Mouse (Mus musculus) lung, adult 2 months (tissue): ENCODE data around the gene Pxdn. TPM values are rescaled to one million over a fixed set of nuclear protein-coding genes. Genes with fewer than 3 reads are reported as not detected.

Source experiments
- DNase-seq: peaks from one replicate; pipeline ENCODE4 v3.0.0; 2022
- H3K4me1 ChIP-seq: fragments of 200-500 bp; 2 replicates; pipeline ENCODE4 v1.6.1; 2011; ENCODE audit warnings: low read length; ENCODE audit not compliant: control insufficient read depth, insufficient read depth
- H3K4me3 ChIP-seq: fragments of 200-500 bp; replicated peaks from 2 replicates; pipeline ENCODE3; 2011; ENCODE audit warnings: low read depth, mild to moderate bottlenecking, control low read depth, low read length; ENCODE audit errors: extremely low read depth
- CTCF ChIP-seq: fragments of 200-500 bp; IDR thresholded peaks from 2 replicates; pipeline ENCODE4 v1.5.1; 2011; ENCODE audit warnings: mild to moderate bottlenecking, low read length, control low read depth; ENCODE audit not compliant: insufficient read depth
- POLR2A ChIP-seq: fragments of 200-500 bp; IDR thresholded peaks from 2 replicates; pipeline ENCODE4 v1.6.1; 2011; ENCODE audit warnings: low read depth, mild to moderate bottlenecking, control low read depth, low read length, borderline replicate concordance; ENCODE audit errors: extremely low read depth
- WGBS: fragments of 180-500 bp; shearing (Covaris S2); methylation state at CpG from one replicate; pipeline ENCODE4 v1.1.7; 2018; 5-methylcytosine and 5-hydroxymethylcytosine counted together
- polyA plus RNA-seq: library from polyadenylated mRNA; depleted of rRNA; stranded (reverse); fragments of >200 nt; gene quantifications from 2 replicates; pipeline ENCODE4 v1.2.3, GENCODE M21; 2012

Pxdn gene
- polyA plus RNA-seq, 1 experiment, result 186 TPM

- H3K4me1 ChIP-seq, result no peaks in the 10 kb centered on the region
These were observed 69.2 kb downstream of the Pxdn start for GRCm38 (mm10) chr12:30006586-30006985.

GRCm38 (mm10) chr12:30008741-30009140 lies 71.3 kb downstream of the Pxdn start:
- 76% methylated on average over 5 of the region's 5 CpGs for WGBS
- Histone ChIP-seq H3K4me3 (no peak overlapping the region), H3K4me1 (no peaks in the 10 kb centered on the region)
- DNase-seq, result no peak
- TF ChIP-seq CTCF, result no peak
- TF ChIP-seq POLR2A, result no peak

More at GRCm38 (mm10) chr12:30006586-30006985, 69.2 kb downstream of the Pxdn start:
- no peak overlapping the region for H3K4me3 ChIP-seq
- no peak for TF ChIP-seq CTCF
- WGBS, result 82% methylated on average over 9 of the region's 9 CpGs
- DNase-seq, result no peak

GRCm38 (mm10) chr12:30015501-30015900 lies 78.1 kb downstream of the Pxdn start:
- DNase-seq, result no peak
- H3K4me3 ChIP-seq, result no peak overlapping the region
- 89% methylated on average over 9 of the region's 9 CpGs for WGBS
- TF ChIP-seq POLR2A (no peak), CTCF (no peak)
- no peaks in the 10 kb centered on the region for H3K4me1 ChIP-seq

- no peak overlapping the region for H3K4me3 ChIP-seq
- no peak for DNase-seq
- TF ChIP-seq POLR2A (no peak), CTCF (no peak)
- 74% methylated on average over 3 of the region's 3 CpGs for WGBS
- no peaks in the 10 kb centered on the region for H3K4me1 ChIP-seq
These were observed 79.7 kb downstream of the Pxdn start for GRCm38 (mm10) chr12:30017131-30017530.

GRCm38 (mm10) chr12:30020447-30020846 lies 83.0 kb downstream of the Pxdn start:
- Histone ChIP-seq H3K4me3 (no peak overlapping the region), H3K4me1 (peaks cover 3% of the 10 kb centered on the region; the same call in 1 of the 2 replicates)
- TF ChIP-seq CTCF, result no peak
- no peak for DNase-seq

GRCm38 (mm10) chr12:30023491-30023890 lies 86.1 kb downstream of the Pxdn start:
- H3K4me3 ChIP-seq, result no peak overlapping the region
- WGBS, result 31% methylated on average over 3 of the region's 3 CpGs
- TF ChIP-seq POLR2A (no peak), CTCF (no peak)
- H3K4me1 ChIP-seq, result peaks cover 9% of the 10 kb centered on the region
- DNase-seq, result no peak

GRCm38 (mm10) chr12:30024264-30024825 lies 86.9 kb downstream of the Pxdn start:
- Histone ChIP-seq H3K4me3 (no peak overlapping the region), H3K4me1 (peaks cover 9% of the 10 kb centered on the region)
- DNase-seq, result no peak
- WGBS, result 56% methylated on average over 2 of the region's 2 CpGs
- TF ChIP-seq CTCF, result no peak
- TF ChIP-seq POLR2A, result no peak

- 32% methylated on average over 3 of the region's 3 CpGs for WGBS
- Histone ChIP-seq H3K4me3 (no peak overlapping the region), H3K4me1 (peaks cover 20% of the 10 kb centered on the region)
- no peak for TF ChIP-seq CTCF
- TF ChIP-seq POLR2A, result no peak
- no peak for DNase-seq
These were observed 90.4 kb downstream of the Pxdn start for GRCm38 (mm10) chr12:30027721-30028340.

GRCm38 (mm10) chr12:30029111-30029510 lies 91.7 kb downstream of the Pxdn start:
- no peak for DNase-seq
- peaks cover 20% of the 10 kb centered on the region for H3K4me1 ChIP-seq
- no peak overlapping the region for H3K4me3 ChIP-seq
- TF ChIP-seq POLR2A (no peak), CTCF (no peak)
- WGBS, result 79% methylated on average over 1 of the region's 1 CpGs

GRCm38 (mm10) chr12:30030571-30030970 lies 93.2 kb downstream of the Pxdn start:
- H3K4me3 ChIP-seq, result no peak overlapping the region
- TF ChIP-seq CTCF, result no peak
- TF ChIP-seq POLR2A, result no peak
- peaks cover 17% of the 10 kb centered on the region for H3K4me1 ChIP-seq
- 35% methylated on average over 5 of the region's 5 CpGs for WGBS
- no peak for DNase-seq

GRCm38 (mm10) chr12:30034681-30035080 lies 97.3 kb downstream of the Pxdn start:
- DNase-seq, result no peak
- 88% methylated on average over 5 of the region's 5 CpGs for WGBS
- no peak overlapping the region for H3K4me3 ChIP-seq
- TF ChIP-seq POLR2A, result no peak
- no peak for TF ChIP-seq CTCF
- H3K4me1 ChIP-seq, result peaks cover 14% of the 10 kb centered on the region
